Mouse (Mus musculus): ENCODE data around the gene Psmc3ip. TPM values are rescaled to one million over a fixed set of nuclear protein-coding genes. Genes with fewer than 3 reads are reported as not detected.
A peak's percentile ranks its signal among the peaks of the same experiment; 100 is the strongest.
"Not testable (repeated sequence)": the region's sequence is repeated elsewhere in the genome, so short reads cannot be mapped to it uniquely, and the experiment has no call there.

The Psmc3ip gene
- polyA plus RNA-seq, 1 experiment from 2014 or later, result 35.1 TPM

DNA sequence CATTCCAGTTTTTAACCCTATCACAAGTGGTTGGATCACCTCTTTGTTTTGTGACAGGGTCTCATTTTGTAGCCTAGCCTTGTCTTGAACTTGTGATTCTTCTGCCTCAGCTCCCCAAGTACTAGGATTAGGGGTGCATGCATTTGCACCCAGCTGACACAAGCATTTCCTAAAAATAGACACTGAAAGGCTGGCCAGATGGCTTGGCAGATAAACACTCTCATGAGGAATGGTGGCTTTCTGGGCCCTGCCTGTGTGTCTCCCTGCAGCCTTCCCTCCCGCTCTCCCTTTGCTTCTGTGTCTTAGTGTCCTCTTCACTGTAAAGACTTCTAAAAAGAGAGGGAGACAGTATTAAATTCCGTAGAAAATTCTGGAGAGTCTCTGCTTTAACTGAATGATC is 36.0 kb upstream of the Psmc3ip start:
- peaks cover 8% of the 10 kb centered on the region for H3K36me3 ChIP-seq
- no peak overlapping the region for H3K27ac ChIP-seq
- H3K9me3 ChIP-seq, result no peaks in the 10 kb centered on the region
- ATAC-seq (ENCODE audit: borderline replicate concordance, extremely low read depth, low FRiP score, low TSS enrichment), result no peak
- no peak overlapping the region for H3K4me2 ChIP-seq
- no peak overlapping the region for H3K4me3 ChIP-seq
- no peak overlapping the region for H3K9ac ChIP-seq
- H3K4me1 ChIP-seq, result peaks cover 3% of the 10 kb centered on the region
- WGBS, result 81% methylated on average over 2 of the region's 2 CpGs
- no peaks in the 10 kb centered on the region for H3K27me3 ChIP-seq

GRCm38 (mm10) chr11:101130056-101130756 is 35.0 kb upstream of the Psmc3ip start:
- Histone ChIP-seq H3K4me1 (peaks cover 3% of the 10 kb centered on the region), H3K27me3 (no peaks in the 10 kb centered on the region), H3K9me3 (no peaks in the 10 kb centered on the region), H3K4me3 (no peak overlapping the region), H3K36me3 (peaks cover 17% of the 10 kb centered on the region), H3K27ac (0 out of 2 replicates have a peak overlapping the region, but pooled peaks have one; percentile 15), H3K4me2 (no peak overlapping the region), H3K9ac (no peak overlapping the region)
- 37% methylated on average over 18 of the region's 18 CpGs for WGBS
- ATAC-seq (ENCODE audit: borderline replicate concordance, extremely low read depth, low FRiP score, low TSS enrichment), result no peak

DNA sequence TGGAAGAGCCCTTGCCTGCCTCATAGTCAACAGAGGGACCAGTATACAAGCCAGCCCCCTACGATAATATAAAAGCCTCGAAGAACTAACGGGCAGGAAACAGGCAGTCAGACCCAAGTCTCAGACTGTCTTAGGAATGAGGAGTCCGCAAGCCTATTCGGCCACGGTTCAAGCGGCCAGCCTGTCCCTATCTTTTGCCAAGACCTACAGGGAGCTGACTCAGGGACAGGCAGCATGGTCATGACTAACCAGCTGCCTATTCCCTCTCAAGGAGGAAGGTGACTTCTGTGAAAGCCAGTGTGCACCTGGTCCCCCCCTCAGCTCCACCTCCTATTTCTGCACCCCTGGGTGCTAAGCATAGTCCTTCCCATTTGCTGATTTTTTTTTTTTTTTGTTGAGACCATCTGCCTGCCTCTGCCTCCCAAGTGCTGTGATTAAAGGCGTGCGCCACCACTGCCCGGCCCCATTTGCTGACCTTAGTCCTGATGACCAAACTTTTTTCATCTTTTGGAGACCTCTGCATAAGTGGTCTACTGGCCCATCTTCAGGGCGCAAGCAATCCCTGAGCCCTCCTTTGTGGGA is 33.9 kb upstream of the Psmc3ip start:
- no peak for ATAC-seq (ENCODE audit: borderline replicate concordance, extremely low read depth, low FRiP score, low TSS enrichment)
- WGBS, result 78% methylated on average over 11 of the region's 11 CpGs
- peaks cover 17% of the 10 kb centered on the region for H3K36me3 ChIP-seq
- no peak overlapping the region for H3K4me3 ChIP-seq
- H3K4me2 ChIP-seq, result no peak overlapping the region
- no peaks in the 10 kb centered on the region for H3K9me3 ChIP-seq
- H3K27me3 ChIP-seq, result no peaks in the 10 kb centered on the region
- H3K4me1 ChIP-seq, result peaks cover 3% of the 10 kb centered on the region
- no peak overlapping the region for H3K9ac ChIP-seq
- H3K27ac ChIP-seq, result no peak overlapping the region

GRCm38 (mm10) chr11:101127075-101127474 is 31.8 kb upstream of the Psmc3ip start:
- Histone ChIP-seq H3K4me3 (no peak overlapping the region), H3K36me3 (peaks cover 32% of the 10 kb centered on the region), H3K4me2 (no peak overlapping the region), H3K9me3 (no peaks in the 10 kb centered on the region), H3K27ac (no peak overlapping the region), H3K27me3 (no peaks in the 10 kb centered on the region), H3K4me1 (peaks cover 3% of the 10 kb centered on the region), H3K9ac (no peak overlapping the region)
- WGBS, result 100% methylated on average over 1 of the region's 1 CpGs
- ATAC-seq (ENCODE audit: borderline replicate concordance, extremely low read depth, low FRiP score, low TSS enrichment), result no peak

- H3K9ac ChIP-seq; H3K4me2 ChIP-seq; H3K27me3 ChIP-seq; H3K4me3 ChIP-seq; H3K27ac ChIP-seq; H3K9me3 ChIP-seq; ATAC-seq (ENCODE audit: borderline replicate concordance, extremely low read depth, low FRiP score, low TSS enrichment): not testable (repeated sequence)
- Histone ChIP-seq H3K36me3 (peaks cover 32% of the 10 kb centered on the region), H3K4me1 (peaks cover 16% of the 10 kb centered on the region)
- WGBS, result 96% methylated on average over 9 of the region's 9 CpGs
Observed at GRCm38 (mm10) chr11:101125008-101125407, 29.8 kb upstream of the Psmc3ip start.

- H3K27me3 ChIP-seq; H3K4me3 ChIP-seq; H3K4me2 ChIP-seq; ATAC-seq (ENCODE audit: borderline replicate concordance, extremely low read depth, low FRiP score, low TSS enrichment); H3K9ac ChIP-seq; H3K27ac ChIP-seq; H3K9me3 ChIP-seq: not testable (repeated sequence)
- WGBS, result 87% methylated on average over 8 of the region's 8 CpGs
- Histone ChIP-seq H3K36me3 (peaks cover 32% of the 10 kb centered on the region), H3K4me1 (peaks cover 15% of the 10 kb centered on the region)
Observed at GRCm38 (mm10) chr11:101124494-101124893, 29.3 kb upstream of the Psmc3ip start.

GRCm38 (mm10) chr11:101120545-101121188 is 25.4 kb upstream of the Psmc3ip start:
- Histone ChIP-seq H3K4me2 (peak overlapping the region; percentile 89), H3K9me3 (no peaks in the 10 kb centered on the region), H3K4me1 (peaks cover 30% of the 10 kb centered on the region), H3K36me3 (peaks cover 19% of the 10 kb centered on the region), H3K9ac (peak overlapping the region; percentile 81), H3K27me3 (no peaks in the 10 kb centered on the region), H3K4me3 (peak overlapping the region; percentile 84), H3K27ac (peak overlapping the region; percentile 93)
- ATAC-seq (ENCODE audit: borderline replicate concordance, extremely low read depth, low FRiP score, low TSS enrichment), result no peak
- 14% methylated on average over 19 of the region's 19 CpGs for WGBS

- Histone ChIP-seq H3K9me3 (no peaks in the 10 kb centered on the region), H3K4me3 (peak within 1 kb of the TSS; percentile 84), H3K27ac (peak within 1 kb of the TSS; percentile 93), H3K27me3 (no peaks in the 10 kb centered on the region), H3K36me3 (peaks cover 14% of the 10 kb centered on the region), H3K9ac (peak within 1 kb of the TSS; percentile 87), H3K4me2 (peak within 1 kb of the TSS; percentile 89), H3K4me1 (peaks cover 30% of the 10 kb centered on the region)
- under 1% methylated on average over 61 of the region's 61 CpGs for WGBS
- ATAC-seq (ENCODE audit: borderline replicate concordance, extremely low read depth, low FRiP score, low TSS enrichment), result peak; percentile 97
Observed at GRCm38 (mm10) chr11:101119761-101120544, 24.7 kb upstream of the Psmc3ip start, which contains the start of the genes Retreg3 and Tubg1. Retreg3 (minus strand) TSS chr11:101119893. Tubg1 (plus strand) TSS chr11:101119938.

DNA sequence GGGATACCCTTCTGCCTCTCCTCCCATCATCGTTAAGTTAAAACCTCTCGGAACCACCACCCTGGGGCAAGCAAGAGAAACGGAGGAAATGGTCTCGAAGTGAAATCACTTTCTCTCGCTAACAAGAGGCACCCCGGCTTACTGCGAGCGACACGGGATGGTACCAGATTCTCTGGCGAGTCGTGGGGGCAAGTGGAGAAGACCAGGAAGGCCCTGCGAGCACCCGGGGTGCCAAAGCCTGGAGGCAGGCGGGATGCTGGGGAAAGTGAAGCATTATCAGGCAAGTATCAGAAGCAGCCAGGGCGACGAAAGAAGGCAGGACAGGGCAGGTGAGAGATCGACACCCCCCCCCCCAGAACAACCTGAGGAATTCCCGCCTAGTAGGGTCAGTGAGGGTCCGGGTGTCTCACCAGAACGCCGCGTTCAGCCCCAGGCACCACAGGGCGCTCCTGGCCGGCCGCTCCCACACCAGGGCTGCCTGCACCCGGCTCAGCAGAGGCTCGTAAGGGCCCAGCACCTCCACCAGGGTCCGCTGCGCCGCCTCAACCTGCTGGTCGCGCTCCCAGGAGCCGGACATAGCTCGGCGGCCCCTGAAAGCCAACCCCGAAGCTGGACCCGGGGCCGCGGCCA is 24.0 kb upstream of the Psmc3ip start:
- peak; percentile 80 for ATAC-seq (ENCODE audit: borderline replicate concordance, extremely low read depth, low FRiP score, low TSS enrichment)
- WGBS, result 1% methylated on average over 36 of the region's 39 CpGs
- H3K4me3 ChIP-seq, result peak overlapping the region; percentile 84
- no peaks in the 10 kb centered on the region for H3K27me3 ChIP-seq
- no peaks in the 10 kb centered on the region for H3K9me3 ChIP-seq
- peak overlapping the region; percentile 88 for H3K27ac ChIP-seq
- peaks cover 14% of the 10 kb centered on the region for H3K36me3 ChIP-seq
- H3K9ac ChIP-seq, result peak overlapping the region; percentile 87
- peaks cover 30% of the 10 kb centered on the region for H3K4me1 ChIP-seq
- H3K4me2 ChIP-seq, result peak overlapping the region; percentile 89

DNA sequence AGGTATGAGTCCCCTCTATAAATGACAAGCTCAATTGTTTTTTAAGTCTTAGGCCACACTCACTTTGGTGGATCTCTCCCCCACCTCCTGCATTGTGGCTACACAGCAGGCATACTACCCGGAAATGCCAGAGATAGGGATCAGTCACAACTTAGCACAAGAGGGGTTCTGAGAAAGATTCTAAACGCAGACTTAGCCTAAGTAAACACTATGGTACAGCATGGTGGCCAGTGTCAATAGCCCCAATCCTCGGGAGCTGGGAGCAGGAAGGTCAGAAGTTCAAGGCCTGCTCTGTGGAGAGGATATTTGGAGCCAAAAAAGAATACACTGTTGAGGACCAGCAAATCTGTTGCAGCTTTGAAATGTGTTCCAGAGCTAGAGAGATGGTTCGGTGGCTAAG is 22.9 kb upstream of the Psmc3ip start:
- Histone ChIP-seq H3K36me3 (peaks cover 11% of the 10 kb centered on the region), H3K9ac (peak overlapping the region; percentile 87; the same call in 1 of the 2 replicates), H3K4me2 (peak overlapping the region; percentile 89), H3K27ac (no peak overlapping the region), H3K4me1 (peaks cover 30% of the 10 kb centered on the region), H3K9me3 (no peaks in the 10 kb centered on the region), H3K27me3 (no peaks in the 10 kb centered on the region), H3K4me3 (peak overlapping the region; percentile 84)
- ATAC-seq (ENCODE audit: borderline replicate concordance, extremely low read depth, low FRiP score, low TSS enrichment), result no peak
- WGBS, result 18% methylated on average over 4 of the region's 4 CpGs

DNA sequence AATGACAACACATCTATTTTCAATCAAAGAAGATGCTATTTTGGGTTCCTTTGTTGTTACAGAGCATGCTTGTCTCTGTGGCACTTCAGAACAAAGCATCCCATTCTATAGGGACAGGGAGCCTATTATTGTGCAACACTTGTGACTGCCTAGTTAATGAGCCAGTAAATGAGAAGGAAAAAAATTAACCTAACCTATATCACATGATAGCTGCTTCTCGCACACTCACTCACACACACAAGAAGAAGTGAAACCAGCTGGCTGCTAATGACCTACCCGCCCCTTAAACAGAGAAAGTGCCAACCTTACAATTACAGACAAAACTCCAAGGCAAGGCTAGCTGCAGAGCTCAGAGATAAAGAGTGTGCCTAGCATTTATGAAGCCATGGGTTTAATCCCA is 20.3 kb upstream of the Psmc3ip start:
- Histone ChIP-seq H3K4me3 (no peak overlapping the region), H3K9ac (no peak overlapping the region), H3K4me1 (peaks cover 17% of the 10 kb centered on the region), H3K27me3 (no peaks in the 10 kb centered on the region), H3K9me3 (no peaks in the 10 kb centered on the region), H3K4me2 (no peak overlapping the region), H3K27ac (no peak overlapping the region), H3K36me3 (0 out of 2 replicates have a peak, but pooled peaks cover 7% of the 10 kb centered on the region)
- WGBS, result 88% methylated on average over 2 of the region's 2 CpGs
- ATAC-seq (ENCODE audit: borderline replicate concordance, extremely low read depth, low FRiP score, low TSS enrichment), result no peak
